Comparison of ENCODE assay signal across 34 mouse cellular contexts in genomic region chr11:59276877-59277276, GRCm38 (mm10). TPM values are rescaled to one million over a fixed set of nuclear protein-coding genes. Genes with fewer than 3 reads are reported as not detected.
A peak's percentile ranks its signal among the peaks of the same experiment; 100 is the strongest.
DNase-seq lines count a peak whose midpoint lies in the region; ATAC-seq and TF ChIP-seq lines count a peak whose summit lies in the region.
"Had no signal": no experiment of that assay in that cellular context is flagged by ENCODE, and none has a peak within 500 bp of the region (broad histone marks: within the 10 kb centered on the region; RNA-seq: fewer than 3 reads in every experiment).

No protein-coding gene starts in this region.

- H3K27me3 ChIP-seq in kidney, adult 2 months (replicated peaks; ENCODE audit: control insufficient read depth, insufficient read depth, low read length) = no peaks in the 10 kb centered on the region
- H3K27me3 ChIP-seq in intestine, embryonic 15.5 days (replicated peaks) = peaks cover 22% of the 10 kb centered on the region

- no peak overlapping the region for H3K4me2 ChIP-seq in intestine, embryonic 15.5 days (replicated peaks)
- H3K4me2 ChIP-seq: liver, embryonic 12.5 days; midbrain, embryonic 13.5 days had no signal

- TF ChIP-seq POLR2A in kidney, adult 2 months (IDR thresholded peaks at IDR 0.05; ENCODE audit: low read depth, low read length) = no peak

- H3K4me1 ChIP-seq in kidney, adult 2 months (ENCODE audit: control insufficient read depth, insufficient read depth, low read length) = no peaks in the 10 kb centered on the region
- H3K4me1 ChIP-seq in intestine, embryonic 15.5 days (replicated peaks) = no peaks in the 10 kb centered on the region
- H3K4me1 ChIP-seq: liver, embryonic 12.5 days; midbrain, embryonic 13.5 days had no signal

- H3K36me3 ChIP-seq in kidney, adult 2 months (ENCODE audit: control insufficient read depth, insufficient read depth, low read length) = no peaks in the 10 kb centered on the region
- no peaks in the 10 kb centered on the region for H3K36me3 ChIP-seq in intestine, embryonic 15.5 days
- H3K36me3 ChIP-seq: liver, embryonic 12.5 days; midbrain, embryonic 13.5 days had no signal

- no peak overlapping the region for H3K27ac ChIP-seq in kidney, adult 2 months (ENCODE audit: insufficient read depth, low read depth, low read length)
- no peak overlapping the region for H3K27ac ChIP-seq in intestine, embryonic 15.5 days
- H3K27ac ChIP-seq: liver, embryonic 12.5 days; macrophage; midbrain, embryonic 13.5 days had no signal

- H3K4me3 ChIP-seq in kidney, adult 2 months (ENCODE audit: insufficient read depth, low read depth, low read length) = no peak overlapping the region
- no peak overlapping the region for H3K4me3 ChIP-seq in intestine, embryonic 15.5 days (replicated peaks)
- H3K4me3 ChIP-seq: erythroblast, embryonic 14.5 days; liver, embryonic 12.5 days; midbrain, embryonic 13.5 days had no signal

- H3K9me3 ChIP-seq in intestine, embryonic 15.5 days = no peaks in the 10 kb centered on the region
- H3K9me3 ChIP-seq: liver, embryonic 12.5 days; midbrain, embryonic 13.5 days had no signal

- intact Hi-C loops in left cerebral cortex, postnatal 36 days (cut with DNase I) = no loop called here

- no peak overlapping the region for H3K9ac ChIP-seq in intestine, embryonic 15.5 days
- H3K9ac ChIP-seq: forebrain, postnatal 0 days; liver, embryonic 12.5 days; liver, postnatal 0 days; midbrain, embryonic 13.5 days had no signal

- peak; percentile 58; the same call in 1 of the 2 replicates for ATAC-seq in intestine, embryonic 15.5 days
- ATAC-seq: forebrain, postnatal 0 days; hindbrain, embryonic 16.5 days; liver, embryonic 12.5 days; liver, postnatal 0 days; lung, postnatal 0 days; midbrain, embryonic 13.5 days; Patski had no signal

- no peak for TF ChIP-seq CTCF in kidney, adult 2 months (conservative IDR thresholded peaks at IDR 0.05; ENCODE audit: insufficient read depth, insufficient read length, low read depth, low read length)

- WGBS in kidney, adult 2 months = 30% methylated on average over 2 of the region's 2 CpGs
- WGBS in intestine, embryonic 15.5 days = 32% methylated on average over 2 of the region's 2 CpGs

- DNase-seq in kidney, adult 2 months = peak; percentile 29
- no peak for DNase-seq in kidney, adult 18-20 months
- peak; percentile 12 to 39 for DNase-seq in kidney, postnatal 36 days
- no peak for DNase-seq in kidney, adult 11 months
- no peak for DNase-seq in natural killer cell, adult 2 months (ENCODE audit: low spot score in 2 of 2)
- DNase-seq in left cerebral cortex, postnatal 36 days (ENCODE audit: low spot score in 2 of 2) = no peak
- DNase-seq: adrenal gland, postnatal 10 days; cerebellum, adult 8-10 months; cerebellum, postnatal 25 days; forebrain, postnatal 0 days; heart, postnatal 14 days; left cerebral cortex, postnatal 4 days; liver, postnatal 0 days; retina, postnatal 1 day; right cerebral cortex, postnatal 14 days; thymus, postnatal 4 days had no signal

RNA-seq across cellular contexts. Expression of gene Wnt3a, which starts 13.7 kb away (rescaled TPM):
- polyA plus RNA-seq in kidney, adult 2 months (2012; rRNA removed) = not detected in 2 replicates
- polyA plus RNA-seq in intestine, embryonic 15.5 days (2015; fragmentation: Nextera tagmentation; extraction: Ambion mirVana) = not detected in 2 replicates
- total RNA-seq in left cerebral cortex, postnatal 36 days (2021) = not detected
- total RNA-seq: adrenal gland, postnatal 10 days; CH12.LX; gastrocnemius, adult 8-10 months; gastrocnemius, postnatal 4 days; heart, postnatal 14 days; left cerebral cortex, adult 8-10 months; left cerebral cortex, postnatal 4 days; megakaryocyte-erythroid progenitor cell, adult 5-6 weeks had no signal
- polyA plus RNA-seq: C2C12; heart, embryonic 14.5 days; intestine, embryonic 14.5 days; liver, embryonic 12.5 days; liver, postnatal 0 days; macrophage; Patski; small intestine, adult 2 months; stomach, embryonic 14.5 days had no signal

RNA-seq across cellular contexts. Expression of gene Wnt9a, which starts 29.9 kb away (rescaled TPM):
- polyA plus RNA-seq in kidney, adult 2 months (2012; rRNA removed) = 1.7 and 1.8 TPM in 2 replicates
- polyA plus RNA-seq in intestine, embryonic 15.5 days (2015; fragmentation: Nextera tagmentation; extraction: Ambion mirVana) = 3.4 and 4.2 TPM in 2 replicates
- 10 to 100 TPM; 14.6 to 24.0 TPM for total RNA-seq in left cerebral cortex, postnatal 36 days (2021)
- total RNA-seq: CH12.LX; megakaryocyte-erythroid progenitor cell, adult 5-6 weeks had no signal
- polyA plus RNA-seq: erythroblast, embryonic 14.5 days had no signal

RNA-seq across cellular contexts. Expression of gene Arf1, which starts 48.8 kb away (rescaled TPM):
- polyA plus RNA-seq in kidney, adult 2 months (2012; rRNA removed) = 490 and 503 TPM in 2 replicates
- 688 and 694 TPM in 2 replicates for polyA plus RNA-seq in intestine, embryonic 15.5 days (2015; fragmentation: Nextera tagmentation; extraction: Ambion mirVana)
- total RNA-seq in left cerebral cortex, postnatal 36 days (2021) = 100 to 1,000 TPM; 415 to 451 TPM

Comparison
In these comparisons a context has a peak if more than half of its experiments do, and no peak if none do; other contexts are left out.
1. DNase-seq: peak in kidney, adult 2 months (single experiment) and kidney, postnatal 36 days (2 of 2); none in kidney, adult 18-20 months (single experiment), kidney, adult 11 months (single experiment), natural killer cell, adult 2 months (0 of 2) and left cerebral cortex, postnatal 36 days (0 of 2).